In genomic region chr11:94489745-94490144, GRCm38 (mm10) we compare ENCODE assay signal across 25 mouse cellular contexts. TPM values are rescaled to one million over a fixed set of nuclear protein-coding genes. Genes with fewer than 3 reads are reported as not detected.
A peak's percentile ranks its signal among the peaks of the same experiment; 100 is the strongest.
DNase-seq lines count a peak whose midpoint lies in the region; TF ChIP-seq lines count a peak whose summit lies in the region.
"Had no signal": no experiment of that assay in that cellular context is flagged by ENCODE, and none has a peak within 500 bp of the region (broad histone marks: within the 10 kb centered on the region; RNA-seq: fewer than 3 reads in every experiment).

No protein-coding gene starts in this region.

- no peaks in the 10 kb centered on the region for H3K4me1 ChIP-seq in kidney, adult 2 months (ENCODE audit: control insufficient read depth, insufficient read depth, low read length)
- peaks cover 55% of the 10 kb centered on the region for H3K4me1 ChIP-seq in limb, embryonic 10.5 days

- no peak for TF ChIP-seq POLR2A in kidney, adult 2 months (IDR thresholded peaks at IDR 0.05; ENCODE audit: low read depth, low read length)

- H3K9me3 ChIP-seq in limb, embryonic 10.5 days (replicated peaks), result no peaks in the 10 kb centered on the region
- H3K9me3 ChIP-seq: embryonic facial prominence, embryonic 15.5 days; G1E; hindbrain, embryonic 15.5 days; kidney, embryonic 15.5 days; midbrain, embryonic 12.5 days had no signal

- no peaks in the 10 kb centered on the region for H3K27me3 ChIP-seq in kidney, adult 2 months (replicated peaks; ENCODE audit: control insufficient read depth, insufficient read depth, low read length)
- peaks cover 64% of the 10 kb centered on the region for H3K27me3 ChIP-seq in limb, embryonic 10.5 days (ENCODE audit: low read depth, poor library complexity, severe bottlenecking)
- H3K27me3 ChIP-seq: Patski had no signal

- H3K27ac ChIP-seq in kidney, adult 2 months (ENCODE audit: insufficient read depth, low read depth, low read length), result peak overlapping the region; percentile 32; the same call in 1 of the 2 replicates
- H3K27ac ChIP-seq in limb, embryonic 10.5 days, result peak overlapping the region; percentile 66
- H3K27ac ChIP-seq: embryonic facial prominence, embryonic 15.5 days; hindbrain, embryonic 15.5 days; kidney, embryonic 15.5 days; midbrain, embryonic 12.5 days had no signal

- no peak for TF ChIP-seq CTCF in kidney, adult 2 months (conservative IDR thresholded peaks at IDR 0.05; ENCODE audit: insufficient read depth, insufficient read length, low read depth, low read length)

- peak; percentile 28 to 36 for DNase-seq in cerebellum, postnatal 25 days
- no peak for DNase-seq in cerebellum, postnatal 36 days
- peak; percentile 22 for DNase-seq in kidney, adult 2 months
- DNase-seq in kidney, adult 18-20 months, result no peak
- DNase-seq in R1 (ENCODE audit: low read depth, low spot score), result peak; percentile 42
- DNase-seq in limb, embryonic 10.5 days (ENCODE audit: low spot score), result peak; percentile 45
- no peak for DNase-seq in embryo, embryonic 9.5 days (ENCODE audit: extremely low spot score)
- DNase-seq: adrenal gland, adult 2 months; B cell, adult 2 months; embryo, embryonic 11 days; gastrocnemius, postnatal 14 days; heart, adult 11 months; heart, postnatal 36 days; left cerebral cortex, postnatal 4 days; lung, postnatal 10 days; thymus, postnatal 36 days had no signal

- WGBS in kidney, adult 2 months, result 35% methylated on average over 4 of the region's 4 CpGs
- WGBS in limb, embryonic 10.5 days, result 45% methylated on average over 4 of the region's 4 CpGs

- H3K36me3 ChIP-seq in kidney, adult 2 months (ENCODE audit: control insufficient read depth, insufficient read depth, low read length), result no peaks in the 10 kb centered on the region
- H3K36me3 ChIP-seq in limb, embryonic 10.5 days, result no peaks in the 10 kb centered on the region
- H3K36me3 ChIP-seq: embryonic facial prominence, embryonic 15.5 days; G1E; hindbrain, embryonic 15.5 days; midbrain, embryonic 12.5 days had no signal

- H3K4me3 ChIP-seq in kidney, adult 2 months (ENCODE audit: insufficient read depth, low read depth, low read length), result no peak overlapping the region
- no peak overlapping the region for H3K4me3 ChIP-seq in limb, embryonic 10.5 days
- H3K4me3 ChIP-seq: embryonic facial prominence, embryonic 15.5 days; hindbrain, embryonic 15.5 days; kidney, embryonic 15.5 days; midbrain, embryonic 12.5 days had no signal

RNA-seq across cellular contexts. Expression of gene Spata20, which starts 3.8 kb away (rescaled TPM):
- 1.1 TPM in 2 replicates for polyA plus RNA-seq in kidney, adult 2 months (2012; rRNA removed)
- polyA plus RNA-seq in limb, embryonic 10.5 days (2016; fragmentation: Nextera tagmentation; extraction: Ambion mirVana), result 0.05 TPM in 1 of 2 replicates, not detected in the other
- polyA plus RNA-seq: adrenal gland, adult 2 months; G1E; heart, embryonic 14.5 days; liver, adult 2 months; liver, embryonic 16.5 days had no signal

RNA-seq across cellular contexts. Expression of gene Epn3, which starts 10.0 kb away (rescaled TPM):
- 35.6 and 36.4 TPM in 2 replicates for polyA plus RNA-seq in kidney, adult 2 months (2012; rRNA removed)
- polyA plus RNA-seq in limb, embryonic 10.5 days (2016; fragmentation: Nextera tagmentation; extraction: Ambion mirVana), result 3.0 and 3.6 TPM in 2 replicates
- polyA plus RNA-seq: G1E had no signal

RNA-seq across cellular contexts. Expression of gene Cacna1g, which starts 15.7 kb away (rescaled TPM):
- 7.6 and 10.2 TPM in 2 replicates for polyA plus RNA-seq in kidney, adult 2 months (2012; rRNA removed)
- 12.7 and 21.4 TPM in 2 replicates for polyA plus RNA-seq in limb, embryonic 10.5 days (2016; fragmentation: Nextera tagmentation; extraction: Ambion mirVana)
- polyA plus RNA-seq: G1E had no signal

RNA-seq across cellular contexts. Expression of gene Mycbpap, which starts 31.8 kb away (rescaled TPM):
- polyA plus RNA-seq in kidney, adult 2 months (2012; rRNA removed), result 5.0 TPM in 2 replicates
- 2.7 and 5.0 TPM in 2 replicates for polyA plus RNA-seq in limb, embryonic 10.5 days (2016; fragmentation: Nextera tagmentation; extraction: Ambion mirVana)
- polyA plus RNA-seq: G1E; liver, embryonic 16.5 days had no signal

RNA-seq across cellular contexts. Expression of gene Rsad1, which starts 59.3 kb away (rescaled TPM):
- polyA plus RNA-seq in kidney, adult 2 months (2012; rRNA removed), result 8.6 and 10.1 TPM in 2 replicates
- polyA plus RNA-seq in limb, embryonic 10.5 days (2016; fragmentation: Nextera tagmentation; extraction: Ambion mirVana), result 3.0 and 4.5 TPM in 2 replicates

Comparison
In these comparisons a context has a peak if more than half of its experiments do, and no peak if none do; other contexts are left out.
1. DNase-seq: peak in cerebellum, postnatal 25 days (2 of 2), kidney, adult 2 months (single experiment), R1 (single experiment) and limb, embryonic 10.5 days (single experiment); none in cerebellum, postnatal 36 days (0 of 2), kidney, adult 18-20 months (single experiment) and embryo, embryonic 9.5 days (single experiment).